Mouse (Mus musculus) MEL (cell line): ENCODE results near the gene Safb2.

Source experiments
- CHD1 ChIP-seq: IDR thresholded peaks from 2 replicates; pipeline ENCODE4 v1.6.1; 2012; ENCODE audit warnings: low read depth, mild to moderate bottlenecking, inconsistent platforms, low read length, improper control_type of control experiment
- CTCF ChIP-seq, 3 experiments: IDR thresholded peaks in 2 of 3; conservative IDR thresholded peaks in 1 of 3; 2 replicates each; pipeline ENCODE4 v1.5.1; 2011 to 2012; ENCODE audit warnings: low read length in 3 of 3, low read depth in 2 of 3, mild to moderate bottlenecking in 2 of 3, improper control_type of control experiment in 1 of 3, inconsistent platforms in 1 of 3, mixed read lengths in 1 of 3, moderate library complexity in 1 of 3; ENCODE audit not compliant: control insufficient read depth in 1 of 3, insufficient read depth in 1 of 3, poor library complexity in 1 of 3, severe bottlenecking in 1 of 3
- MAFK ChIP-seq: IDR thresholded peaks from 2 replicates; pipeline ENCODE4 v1.6.1; 2011; ENCODE audit warnings: low read depth, mild to moderate bottlenecking, low read length, improper control_type of control experiment, borderline replicate concordance
- RCOR1 ChIP-seq: IDR thresholded peaks from 2 replicates; pipeline ENCODE4 v1.6.1; 2012; ENCODE audit warnings: low read depth, mild to moderate bottlenecking, inconsistent platforms, low read length, improper control_type of control experiment

GRCm38 (mm10) chr17:56570287-56570686 is 14.1 kb downstream of the Safb2 start:
- no peak for TF ChIP-seq MAFK
- no peak for TF ChIP-seq RCOR1
- no peak for TF ChIP-seq CTCF (IDR thresholded peaks at IDR 0.05 in 2 of 3, conservative IDR thresholded peaks at IDR 0.05 in 1 of 3; ENCODE audit: control insufficient read depth in 1 of 3, insufficient read depth in 1 of 3, low read depth in 2 of 3, low read length in 3 of 3, poor library complexity in 1 of 3, severe bottlenecking in 1 of 3)
- no peak for TF ChIP-seq CHD1
